Mouse (Mus musculus) neural tube, embryonic 15.5 days (tissue): ENCODE data around the gene Wars2. TPM values are rescaled to one million over a fixed set of nuclear protein-coding genes. Genes with fewer than 3 reads are reported as not detected.

Source experiments
- ATAC-seq: fragments of 200-750 bp; cut with Nextera tagmentation; 2 replicates; pipeline ENCODE4 v1.8.0; 2017; ENCODE audit warnings: mild to moderate bottlenecking, moderate TSS enrichment, moderate library complexity; ENCODE audit not compliant: low FRiP score
- H3K27ac ChIP-seq: fragments of 300-500 bp; sonication (generic); replicated peaks from 2 replicates; pipeline ENCODE4 v1.5.1; 2015; ENCODE audit warnings: mild to moderate bottlenecking, inconsistent platforms
- H3K27me3 ChIP-seq: fragments of 300-500 bp; sonication (generic); replicated peaks from 2 replicates; pipeline ENCODE4 v1.6.1; 2015; ENCODE audit warnings: inconsistent platforms
- H3K36me3 ChIP-seq: fragments of 300-500 bp; sonication (generic); 2 replicates; pipeline ENCODE4 v1.6.1; 2015; ENCODE audit warnings: inconsistent platforms
- H3K4me1 ChIP-seq: fragments of 300-500 bp; sonication (generic); 2 replicates; pipeline ENCODE4 v1.6.1; 2015; ENCODE audit warnings: inconsistent platforms
- H3K4me2 ChIP-seq: fragments of 300-500 bp; sonication (generic); 2 replicates; pipeline ENCODE4 v1.6.1; 2015; ENCODE audit warnings: inconsistent platforms, mild to moderate bottlenecking, moderate library complexity
- H3K4me3 ChIP-seq: fragments of 300-500 bp; sonication (generic); replicated peaks from 2 replicates; pipeline ENCODE4 v1.5.1; 2015; ENCODE audit warnings: mild to moderate bottlenecking, inconsistent platforms
- H3K9ac ChIP-seq: fragments of 300-500 bp; sonication (generic); replicated peaks from 2 replicates; pipeline ENCODE4 v1.6.1; 2015; ENCODE audit warnings: mild to moderate bottlenecking, inconsistent platforms
- H3K9me3 ChIP-seq: fragments of 300-500 bp; sonication (generic); replicated peaks from 2 replicates; pipeline ENCODE4 v1.6.1; 2016; ENCODE audit warnings: inconsistent platforms
- WGBS: fragments of 180-500 bp; shearing (Covaris S2); methylation state at CpG from one replicate; pipeline ENCODE4 v1.1.7; 2015; ENCODE audit warnings: mixed read lengths; 5-methylcytosine and 5-hydroxymethylcytosine counted together
- polyA plus RNA-seq: library from polyadenylated mRNA; unstranded; fragments of >200 nt; fragmentation: Nextera tagmentation; extraction: Ambion mirVana; gene quantifications from 2 replicates; pipeline ENCODE4 v1.2.1, GENCODE M21; 2015

Wars2 gene
- 4.5 and 5.2 TPM in 2 replicates for polyA plus RNA-seq

DNA sequence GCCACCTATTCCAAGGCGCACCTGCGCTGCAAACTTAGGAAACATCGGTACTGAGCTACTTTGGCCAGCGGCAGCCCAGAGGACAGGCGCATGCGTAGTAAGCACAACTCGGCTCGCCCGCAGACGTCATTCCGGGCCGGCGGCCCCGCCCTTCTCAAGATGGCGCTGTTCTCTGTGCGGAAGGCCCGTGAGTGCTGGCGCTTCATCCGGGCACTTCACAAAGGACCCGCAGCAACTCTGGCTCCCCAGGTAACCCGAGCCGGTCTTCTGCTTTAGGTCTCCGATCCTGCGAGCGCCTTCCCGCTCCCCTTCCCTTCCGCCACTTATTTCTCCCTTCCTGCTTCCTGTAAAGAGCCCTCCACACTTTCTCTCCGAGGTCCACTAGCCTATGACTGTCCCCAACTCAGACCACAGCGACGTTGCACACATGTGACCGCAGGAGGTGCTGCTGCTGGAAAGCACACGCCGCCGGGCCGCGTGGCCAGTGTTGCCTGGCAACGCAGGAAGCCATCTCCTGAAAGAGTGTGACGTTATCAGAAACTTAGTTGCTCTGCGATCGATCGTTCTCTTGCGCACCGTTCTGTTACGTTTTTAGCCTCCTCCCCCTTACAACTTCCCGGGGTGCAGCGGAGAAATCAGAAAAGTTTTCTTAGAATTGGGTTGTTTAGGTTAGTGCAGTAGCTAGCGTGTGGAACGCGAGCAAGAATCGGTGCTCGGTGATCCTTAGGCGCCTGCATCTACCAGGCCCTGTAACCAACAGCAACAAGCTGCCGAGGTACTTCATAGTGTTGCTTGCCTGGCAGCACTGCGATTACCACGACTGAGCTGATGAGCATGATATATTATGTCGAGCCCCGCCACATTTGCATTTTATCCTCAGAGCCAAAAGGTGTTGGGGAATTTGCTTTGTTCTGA is at the start of gene Wars2:
Gene Wars2 (plus strand): TSS at position 129 of the 915 bp plus-strand sequence.
- H3K9me3 ChIP-seq = no peaks in the 10 kb centered on the region
- under 1% methylated on average over 57 of the region's 57 CpGs for WGBS
- peak within 1 kb of the TSS; percentile 61 for H3K9ac ChIP-seq
- peak; percentile 100 for ATAC-seq
- peaks cover 9% of the 10 kb centered on the region for H3K4me1 ChIP-seq
- H3K4me3 ChIP-seq = peak within 1 kb of the TSS; percentile 66
- peak within 1 kb of the TSS; percentile 82 for H3K4me2 ChIP-seq
- H3K27me3 ChIP-seq = no peaks in the 10 kb centered on the region
- H3K27ac ChIP-seq = peak within 1 kb of the TSS; percentile 95
- no peaks in the 10 kb centered on the region for H3K36me3 ChIP-seq

DNA sequence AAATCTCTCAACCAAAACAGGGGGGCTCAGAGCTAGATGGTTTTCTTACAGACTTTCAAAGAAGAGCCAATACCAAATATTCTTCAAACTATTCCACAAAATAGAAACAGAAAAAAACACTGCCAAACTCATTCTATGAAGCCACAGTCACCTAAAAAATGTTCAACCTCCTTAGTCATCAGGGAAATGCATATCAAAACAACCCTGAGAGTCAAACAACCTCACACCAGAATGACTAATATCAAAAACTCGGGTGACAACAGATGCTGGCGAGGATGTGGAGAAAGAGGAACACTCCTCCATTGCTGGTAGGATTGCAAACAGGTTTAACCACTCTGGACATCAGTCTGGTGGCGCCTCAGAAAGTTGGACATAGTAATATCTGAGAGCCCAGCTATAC is 44.1 kb upstream of the Wars2 start:
- H3K9ac ChIP-seq = no peak overlapping the region
- no peaks in the 10 kb centered on the region for H3K9me3 ChIP-seq

DNA sequence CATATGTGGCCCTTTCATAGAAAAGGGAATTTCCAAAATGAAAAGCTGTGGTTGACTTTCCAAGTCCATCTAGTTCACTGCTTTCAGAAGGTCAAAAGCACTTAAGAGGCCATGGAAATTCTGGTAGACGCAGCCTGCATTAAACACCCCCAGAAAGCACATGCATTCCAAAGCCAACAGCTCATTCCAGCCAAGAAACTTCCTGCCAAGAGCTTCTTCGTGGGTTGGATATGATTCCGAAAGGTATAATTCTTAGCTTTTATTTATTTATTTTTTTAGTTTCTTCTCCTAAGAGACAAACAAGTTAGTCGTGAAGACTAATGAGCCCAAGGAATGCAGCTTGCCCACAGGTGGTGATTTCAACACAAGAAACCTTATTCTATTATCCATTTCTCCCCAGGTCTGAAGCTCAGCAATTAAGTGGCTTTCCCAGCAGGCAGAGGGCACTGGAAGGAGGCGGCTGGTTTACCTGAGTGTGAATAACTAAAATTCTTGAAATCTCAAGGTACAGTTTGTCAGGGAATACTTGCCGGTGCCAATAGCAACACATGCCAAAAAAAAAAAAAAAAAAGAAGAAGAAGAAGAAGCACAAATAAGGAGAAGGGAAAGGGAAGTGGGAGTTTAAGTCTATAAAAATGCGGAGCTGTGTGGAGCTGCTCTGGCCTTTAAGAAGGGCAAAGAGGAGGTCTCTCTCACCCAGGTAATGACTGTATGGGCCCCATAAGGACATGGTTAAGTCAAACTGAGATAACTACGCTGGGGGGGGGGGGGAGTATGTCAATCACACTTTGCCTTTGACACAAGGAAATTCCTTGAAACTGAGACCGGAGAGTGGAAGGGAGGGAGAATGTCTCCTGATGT is 30.3 kb upstream of the Wars2 start:
- Histone ChIP-seq H3K4me3 (no peak overlapping the region), H3K9ac (no peak overlapping the region), H3K27ac (no peak overlapping the region), H3K9me3 (no peaks in the 10 kb centered on the region), H3K4me1 (no peaks in the 10 kb centered on the region), H3K36me3 (no peaks in the 10 kb centered on the region), H3K27me3 (no peaks in the 10 kb centered on the region), H3K4me2 (no peak overlapping the region)
- 81% methylated on average over 9 of the region's 9 CpGs for WGBS
- no peak for ATAC-seq

More for the DNA sequence above, 44.1 kb upstream of the Wars2 start:
- Histone ChIP-seq H3K4me1 (no peaks in the 10 kb centered on the region), H3K27ac (no peak overlapping the region), H3K36me3 (no peaks in the 10 kb centered on the region), H3K27me3 (no peaks in the 10 kb centered on the region), H3K4me2 (no peak overlapping the region), H3K4me3 (no peak overlapping the region)
- 84% methylated on average over 3 of the region's 3 CpGs for WGBS
- no peak for ATAC-seq

- H3K27me3 ChIP-seq = no peaks in the 10 kb centered on the region
- no peaks in the 10 kb centered on the region for H3K9me3 ChIP-seq
- H3K4me2 ChIP-seq = no peak overlapping the region
- H3K27ac ChIP-seq = no peak overlapping the region
- 89% methylated on average over 5 of the region's 5 CpGs for WGBS
- H3K4me1 ChIP-seq = no peaks in the 10 kb centered on the region
- H3K4me3 ChIP-seq = no peak overlapping the region
- no peaks in the 10 kb centered on the region for H3K36me3 ChIP-seq
- ATAC-seq = no peak
- no peak overlapping the region for H3K9ac ChIP-seq
These were observed 29.7 kb upstream of the Wars2 start for GRCm38 (mm10) chr3:99111214-99111608.

GRCm38 (mm10) chr3:99113266-99113837 is 27.5 kb upstream of the Wars2 start:
- ATAC-seq = no peak
- H3K4me3 ChIP-seq = no peak overlapping the region

DNA sequence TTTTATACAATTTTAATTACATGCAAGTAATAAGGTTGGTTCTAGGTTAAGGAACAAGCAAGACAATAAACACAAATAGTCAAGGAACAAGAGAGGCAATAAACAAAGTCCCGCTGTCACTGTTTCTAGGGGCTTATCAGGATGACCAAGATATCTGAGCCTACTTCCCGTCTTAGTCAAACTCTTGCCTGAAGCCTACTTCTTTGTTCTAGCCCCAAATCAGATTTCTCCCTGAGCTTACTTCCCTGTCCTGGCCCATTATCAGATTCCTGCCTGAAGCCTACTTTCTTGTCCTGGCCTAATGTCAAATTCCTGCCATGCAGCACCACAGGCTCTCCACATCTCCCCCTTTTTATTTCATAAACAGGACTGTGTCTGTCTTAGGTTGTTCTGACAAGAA is 19.9 kb upstream of the Wars2 start:
- H3K27me3 ChIP-seq = no peaks in the 10 kb centered on the region
- no peak overlapping the region for H3K4me3 ChIP-seq
- H3K9ac ChIP-seq = no peak overlapping the region
- no peak for ATAC-seq
- H3K36me3 ChIP-seq = no peaks in the 10 kb centered on the region
- 87% methylated on average over 2 of the region's 2 CpGs for WGBS
- H3K4me1 ChIP-seq = no peaks in the 10 kb centered on the region
- H3K9me3 ChIP-seq = no peaks in the 10 kb centered on the region
- H3K27ac ChIP-seq = no peak overlapping the region
- no peak overlapping the region for H3K4me2 ChIP-seq

More at GRCm38 (mm10) chr3:99113266-99113837, 27.5 kb upstream of the Wars2 start:
- Histone ChIP-seq H3K27me3 (no peaks in the 10 kb centered on the region), H3K9ac (no peak overlapping the region), H3K4me2 (no peak overlapping the region), H3K9me3 (no peaks in the 10 kb centered on the region), H3K36me3 (no peaks in the 10 kb centered on the region), H3K4me1 (no peaks in the 10 kb centered on the region), H3K27ac (no peak overlapping the region)
- 92% methylated on average over 7 of the region's 7 CpGs for WGBS

DNA sequence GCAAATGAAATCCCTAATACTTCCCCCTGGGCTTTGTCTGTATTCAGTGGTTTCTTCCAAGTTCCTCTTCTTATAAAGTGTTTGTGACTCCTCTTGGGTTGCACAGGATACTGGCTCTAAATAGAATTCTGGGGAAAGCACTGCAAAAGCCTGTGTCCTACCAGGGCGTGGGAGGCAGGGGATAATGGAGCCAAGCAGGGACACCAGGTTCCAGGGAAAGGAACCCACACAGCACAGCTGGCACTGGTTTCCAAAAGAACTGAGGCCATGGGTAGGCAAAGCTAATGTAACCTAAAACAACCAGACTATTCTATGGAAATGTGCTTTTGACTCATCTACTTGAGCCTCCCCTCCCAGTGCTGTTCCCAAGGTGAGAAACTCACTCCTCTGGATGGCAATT is 10.3 kb upstream of the Wars2 start:
- Histone ChIP-seq H3K9ac (no peak overlapping the region), H3K9me3 (no peaks in the 10 kb centered on the region), H3K27me3 (no peaks in the 10 kb centered on the region), H3K4me1 (no peaks in the 10 kb centered on the region), H3K4me2 (no peak overlapping the region), H3K4me3 (no peak overlapping the region), H3K27ac (no peak overlapping the region), H3K36me3 (no peaks in the 10 kb centered on the region)
- WGBS = 85% methylated on average over 1 of the region's 1 CpGs
- ATAC-seq = no peak

DNA sequence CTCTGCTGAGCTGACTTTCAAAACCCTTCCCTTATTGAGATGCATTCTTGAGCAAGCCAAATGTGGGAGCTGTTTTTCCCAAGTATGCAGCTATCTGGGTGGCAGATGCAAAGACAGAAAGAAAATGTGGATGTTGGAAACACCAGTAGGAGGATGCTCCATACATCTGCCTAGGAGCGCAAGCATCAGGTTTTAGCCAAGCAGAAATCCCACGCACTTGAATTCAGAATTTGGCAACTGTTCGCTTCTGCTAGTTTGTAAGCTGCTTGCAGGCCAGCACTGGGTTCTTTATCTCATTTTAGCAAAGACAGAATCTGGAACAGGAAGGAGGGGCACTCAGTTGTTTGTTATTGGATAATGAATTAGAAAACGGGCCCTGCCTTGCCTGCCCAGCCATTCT is 8.9 kb upstream of the Wars2 start:
- H3K27ac ChIP-seq = no peak overlapping the region
- no peaks in the 10 kb centered on the region for H3K36me3 ChIP-seq
- H3K4me1 ChIP-seq = no peaks in the 10 kb centered on the region
- H3K4me3 ChIP-seq = no peak overlapping the region
- no peak overlapping the region for H3K4me2 ChIP-seq
- 92% methylated on average over 4 of the region's 4 CpGs for WGBS
- H3K9ac ChIP-seq = no peak overlapping the region
- no peak for ATAC-seq
- H3K9me3 ChIP-seq = no peaks in the 10 kb centered on the region
- no peaks in the 10 kb centered on the region for H3K27me3 ChIP-seq

GRCm38 (mm10) chr3:99133913-99134312 is 7.0 kb upstream of the Wars2 start:
- WGBS = 92% methylated on average over 4 of the region's 4 CpGs
- H3K4me1 ChIP-seq = no peaks in the 10 kb centered on the region
- H3K9ac ChIP-seq = no peak overlapping the region
- H3K4me3 ChIP-seq = no peak overlapping the region
- no peaks in the 10 kb centered on the region for H3K9me3 ChIP-seq
- H3K4me2 ChIP-seq = no peak overlapping the region
- H3K36me3 ChIP-seq = no peaks in the 10 kb centered on the region
- no peak overlapping the region for H3K27ac ChIP-seq
- no peak for ATAC-seq
- no peaks in the 10 kb centered on the region for H3K27me3 ChIP-seq

- WGBS = 68% methylated on average over 3 of the region's 3 CpGs
- Histone ChIP-seq H3K27me3 (no peaks in the 10 kb centered on the region), H3K4me1 (no peaks in the 10 kb centered on the region), H3K4me2 (no peak overlapping the region), H3K27ac (no peak overlapping the region), H3K4me3 (no peak overlapping the region), H3K36me3 (no peaks in the 10 kb centered on the region), H3K9ac (no peak overlapping the region), H3K9me3 (no peaks in the 10 kb centered on the region)
- no peak for ATAC-seq
These were observed 7.0 kb downstream of the Wars2 start for GRCm38 (mm10) chr3:99147886-99148285.

DNA sequence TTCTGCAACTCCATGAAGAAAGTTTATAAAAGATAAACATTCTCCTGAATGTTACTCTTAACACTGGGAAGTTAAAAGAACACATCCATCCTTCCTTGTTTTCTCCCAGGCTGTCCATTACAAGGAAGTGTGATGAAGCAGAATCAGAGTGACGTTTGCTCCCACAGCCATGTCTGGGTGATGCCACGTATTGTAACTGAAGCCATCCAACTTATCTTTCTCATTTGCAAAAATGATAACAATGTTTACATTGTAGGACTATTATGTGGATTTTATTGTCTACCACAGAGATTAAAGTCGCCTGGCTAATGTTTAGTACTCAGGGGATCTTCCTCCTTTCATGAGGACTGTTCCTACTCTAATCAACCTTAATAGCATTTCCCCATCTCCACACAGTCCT is 8.2 kb downstream of the Wars2 start:
- ATAC-seq = no peak
- H3K9ac ChIP-seq = no peak overlapping the region
- no peak overlapping the region for H3K4me3 ChIP-seq
- no peaks in the 10 kb centered on the region for H3K27me3 ChIP-seq
- no peak overlapping the region for H3K27ac ChIP-seq
- no peaks in the 10 kb centered on the region for H3K9me3 ChIP-seq
- H3K36me3 ChIP-seq = no peaks in the 10 kb centered on the region
- H3K4me1 ChIP-seq = no peaks in the 10 kb centered on the region
- no peak overlapping the region for H3K4me2 ChIP-seq
- WGBS = 79% methylated on average over 3 of the region's 3 CpGs
